Mouse (Mus musculus): ENCODE data around the gene Hipk3. TPM values are rescaled to one million over a fixed set of nuclear protein-coding genes. Genes with fewer than 3 reads are reported as not detected.

Gene Hipk3
- 10 to 100 TPM in 1 of 2 experiments, 1 to 10 TPM in 1; 6.5 to 15.7 TPM for polyA plus RNA-seq (2017; shearing (Covaris generic))

GRCm38 (mm10) chr2:104493951-104494800 lies at the start of gene Hipk3:
TSS of gene Hipk3 (minus strand) at chr2:104494446.
- peak; percentile 79 for ATAC-seq

- no peak for ATAC-seq
These were observed 46.0 kb upstream of the Hipk3 start for GRCm38 (mm10) chr2:104540286-104540685.

- ATAC-seq: no peak
These were observed 40.5 kb upstream of the Hipk3 start for GRCm38 (mm10) chr2:104534751-104535150.

GRCm38 (mm10) chr2:104532548-104532947 lies 38.3 kb upstream of the Hipk3 start:
- no peak for ATAC-seq

- peak; percentile 69 for ATAC-seq
These were observed 32.3 kb upstream of the Hipk3 start for GRCm38 (mm10) chr2:104526559-104526958.

GRCm38 (mm10) chr2:104525506-104525905 lies 31.3 kb upstream of the Hipk3 start:
- ATAC-seq: peak; percentile 76

- no peak for ATAC-seq
These were observed 17.4 kb upstream of the Hipk3 start for GRCm38 (mm10) chr2:104511622-104512021.

- no peak for ATAC-seq
These were observed 8.1 kb upstream of the Hipk3 start for GRCm38 (mm10) chr2:104502388-104502787.

- no peak for ATAC-seq
These were observed 6.8 kb upstream of the Hipk3 start for GRCm38 (mm10) chr2:104501091-104501490.

GRCm38 (mm10) chr2:104497771-104498170 lies 3.5 kb upstream of the Hipk3 start:
- no peak for ATAC-seq

- no peak for ATAC-seq
These were observed 3.0 kb upstream of the Hipk3 start for GRCm38 (mm10) chr2:104497231-104497630.

GRCm38 (mm10) chr2:104496206-104496605 lies 2.0 kb upstream of the Hipk3 start:
- no peak for ATAC-seq

- no peak for ATAC-seq
These were observed 547 bp upstream of the Hipk3 start for GRCm38 (mm10) chr2:104494801-104495185.

GRCm38 (mm10) chr2:104493021-104493950 lies 960 bp downstream of the Hipk3 start:
- ATAC-seq: peak; percentile 69

GRCm38 (mm10) chr2:104491221-104491795 lies 2.9 kb downstream of the Hipk3 start:
- no peak for ATAC-seq

- no peak for ATAC-seq
These were observed 3.5 kb downstream of the Hipk3 start for GRCm38 (mm10) chr2:104490761-104491160.

- ATAC-seq: no peak
These were observed 4.4 kb downstream of the Hipk3 start for GRCm38 (mm10) chr2:104489851-104490250.

- ATAC-seq: no peak
These were observed 9.8 kb downstream of the Hipk3 start for GRCm38 (mm10) chr2:104484438-104484837.

GRCm38 (mm10) chr2:104482156-104482555 lies 12.1 kb downstream of the Hipk3 start:
- ATAC-seq: no peak

GRCm38 (mm10) chr2:104479054-104479453 lies 15.2 kb downstream of the Hipk3 start:
- ATAC-seq: no peak

GRCm38 (mm10) chr2:104477398-104478015 lies 16.7 kb downstream of the Hipk3 start:
- no peak for ATAC-seq

GRCm38 (mm10) chr2:104472056-104472455 lies 22.2 kb downstream of the Hipk3 start:
- ATAC-seq: no peak

All from CD4-positive, CD25-positive, alpha-beta regulatory T cell, adult 4 months (primary cell).